Mouse (Mus musculus) erythroblast, embryonic 14.5 days (primary cell): ENCODE data around the gene Fanca.

Experiments used
- GATA1 ChIP-seq: IDR thresholded peaks from 2 replicates; pipeline ENCODE4 v1.6.1; 2012; ENCODE audit warnings: low read length, inconsistent platforms, mixed read lengths
- TAL1 ChIP-seq: IDR thresholded peaks from 3 replicates; pipeline ENCODE4 v1.6.1; 2012; ENCODE audit warnings: low read length, inconsistent platforms, mixed read lengths

- no peak for TF ChIP-seq TAL1
- no peak for TF ChIP-seq GATA1
Measured at GRCm38 (mm10) chr8:123291716-123292115, 26.7 kb downstream of the Fanca start.
